Mouse (Mus musculus): ENCODE measurements at regions not wholly inside any gene's neighbourhood (a gene's known extent, or its start where the extent isn't known, plus 50 kb on each side); places are given as distances from the start of the nearest gene placed in this dataset.
"Not testable (repeated sequence)": the region's sequence is repeated elsewhere in the genome, so short reads cannot be mapped to it uniquely, and the experiment has no call there.

DNA sequence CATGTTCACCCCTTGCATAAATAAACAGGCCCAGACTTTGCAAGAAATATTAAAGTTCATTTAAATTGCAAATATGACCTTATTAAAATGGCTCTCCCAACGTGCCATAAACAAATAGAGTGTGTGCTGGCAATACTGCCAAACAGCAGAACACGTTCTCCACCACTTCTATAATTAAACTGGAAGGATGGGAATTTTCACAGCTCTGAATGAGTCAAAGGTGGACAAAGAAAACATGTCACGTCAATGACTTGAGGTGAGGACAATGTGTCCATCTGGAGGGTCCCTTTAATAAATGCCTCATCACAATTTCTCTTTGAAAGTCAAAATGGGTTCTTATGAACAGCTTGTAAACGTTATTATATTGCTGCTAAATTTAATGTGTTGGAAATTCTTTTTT lies 114.8 kb downstream of the Galc start:
- no peak for DNase-seq

DNA sequence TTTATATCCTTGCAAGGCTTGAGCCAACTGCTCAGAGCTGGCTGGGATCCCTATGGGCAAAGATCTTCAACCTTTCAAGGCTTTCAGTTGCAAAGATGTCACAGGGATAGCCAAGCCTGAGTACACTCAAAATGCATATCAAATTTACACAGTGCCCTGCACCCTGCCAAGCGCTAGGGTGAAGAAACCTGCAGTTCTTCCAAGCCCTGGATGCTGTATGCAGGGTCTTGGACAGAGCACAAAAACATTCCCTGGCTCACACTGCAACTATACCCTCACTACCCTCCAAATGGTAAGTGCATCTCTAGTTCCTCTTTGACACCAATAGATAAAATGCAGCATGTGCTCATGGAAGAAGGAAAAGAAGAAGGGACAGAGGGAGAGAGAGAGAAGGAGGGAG lies 116.1 kb downstream of the Galc start:
- no peak for DNase-seq

DNA sequence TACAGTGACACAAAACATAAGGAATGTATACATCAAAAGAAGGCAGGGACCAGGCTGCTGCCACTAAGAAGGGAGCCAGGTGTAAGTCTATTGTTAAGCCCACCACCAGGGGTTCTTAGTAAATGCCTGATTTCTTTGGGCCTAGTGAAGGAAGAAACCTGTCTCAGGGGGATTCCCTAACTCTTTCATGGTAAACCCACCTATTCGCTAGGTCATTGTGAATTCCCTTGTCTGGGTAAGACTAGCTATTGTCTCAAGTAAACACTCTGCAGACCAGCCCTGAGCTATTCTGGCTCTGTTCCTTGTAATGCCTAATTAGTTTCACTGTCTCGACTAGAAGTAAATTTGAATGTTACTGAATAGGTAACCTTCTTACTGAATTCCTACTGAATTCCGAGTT lies 119.4 kb downstream of the Galc start:
- DNase-seq: not testable (repeated sequence)

DNA sequence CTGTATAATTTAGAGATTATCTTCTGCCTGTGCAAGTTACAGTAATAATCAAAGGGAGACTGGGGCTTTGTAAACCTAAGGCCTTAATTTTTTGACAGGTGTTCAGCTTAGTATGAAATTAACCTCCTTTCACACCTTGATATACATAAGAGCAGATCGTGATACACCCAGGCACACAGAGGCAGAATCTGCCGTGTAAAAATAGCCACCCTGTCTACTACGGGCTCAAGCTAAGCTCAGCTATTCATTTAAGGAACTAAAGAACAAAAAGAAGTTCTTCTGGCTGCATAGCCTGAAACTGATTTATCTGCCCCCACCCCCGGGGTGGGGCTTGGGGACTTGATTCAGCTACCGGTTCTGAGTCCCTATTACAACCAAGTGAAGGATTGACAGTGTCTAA lies 128.0 kb downstream of the Galc start:
- no peak for DNase-seq

GRCm38 (mm10) chr12:98123541-98123940 lies 135.7 kb downstream of the Galc start:
- DNase-seq: no peak

DNA sequence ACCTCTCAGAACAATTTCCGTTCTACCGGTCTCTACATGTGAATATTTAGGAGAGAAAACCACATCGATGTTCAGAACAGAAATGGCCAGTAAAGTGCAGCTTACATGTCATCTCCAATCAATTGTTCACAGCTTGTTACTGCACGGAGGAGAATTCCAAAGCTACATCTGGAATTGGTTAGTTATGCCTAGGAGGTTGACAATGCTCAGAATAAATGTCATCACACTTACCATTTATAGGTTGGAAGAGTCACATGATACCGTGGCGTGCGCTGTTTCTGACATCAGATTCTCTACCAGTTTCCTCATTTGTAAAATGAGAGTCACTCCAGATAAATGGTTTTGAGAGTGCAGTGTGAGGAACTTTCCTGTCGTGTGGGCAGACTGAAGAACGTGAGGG lies 151.2 kb downstream of the Galc start:
- no peak for DNase-seq

GRCm38 (mm10) chr12:98106789-98107684 lies 152.2 kb downstream of the Galc start:
- DNase-seq: no peak

DNA sequence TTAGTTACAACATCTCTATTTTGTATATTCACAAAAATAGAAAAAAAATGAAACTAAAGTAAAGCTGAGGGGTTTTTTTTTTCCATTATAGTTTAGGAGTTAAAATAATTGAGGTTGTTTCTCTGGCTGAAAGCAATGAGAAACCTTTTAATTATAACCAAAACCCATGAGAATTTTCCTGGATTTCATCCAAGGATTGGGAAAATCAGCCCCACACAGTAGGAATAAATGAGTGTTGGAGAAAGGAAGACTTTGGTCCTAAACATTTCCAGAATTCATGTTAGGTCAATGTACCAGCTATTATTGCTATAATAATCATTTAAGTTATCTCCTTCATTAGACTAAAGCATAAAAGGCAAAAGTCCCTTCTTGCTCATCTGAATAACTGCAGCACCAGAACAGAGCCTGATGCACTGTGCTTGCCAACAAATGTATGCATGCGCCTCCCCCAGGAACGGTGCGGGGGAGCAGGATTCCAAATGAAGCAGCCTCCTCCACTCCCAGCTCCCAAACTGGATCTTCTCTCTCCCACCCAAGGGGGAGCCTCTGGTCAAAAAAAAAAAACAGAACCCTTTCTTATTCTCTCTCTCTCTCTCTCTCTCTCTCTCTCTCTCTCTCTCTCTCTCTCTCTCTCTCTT lies 153.0 kb downstream of the Galc start:
- DNase-seq: peak; percentile 5

DNA sequence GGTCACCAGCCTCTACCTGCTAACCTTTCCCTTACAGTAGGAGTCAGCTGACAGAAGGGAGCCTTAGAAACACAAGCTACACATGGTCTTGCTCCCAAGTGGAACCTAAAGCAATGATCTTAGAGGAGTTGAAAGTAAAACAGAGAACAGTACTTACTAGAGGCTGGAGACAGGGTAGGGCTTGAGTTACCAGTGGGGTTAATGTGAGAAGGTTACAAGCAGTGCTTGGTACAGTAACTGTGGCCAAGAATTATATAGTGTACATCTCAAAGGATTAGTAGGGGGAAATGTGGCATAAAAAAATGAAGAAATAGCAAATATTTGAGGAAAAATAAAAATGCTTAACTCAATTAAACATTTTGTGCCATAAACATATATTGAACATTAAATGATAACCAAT lies 153.5 kb downstream of the Galc start:
- DNase-seq: no peak

- DNase-seq: no peak
These were observed 169.1 kb downstream of the Galc start for GRCm38 (mm10) chr12:98090171-98090570.

DNA sequence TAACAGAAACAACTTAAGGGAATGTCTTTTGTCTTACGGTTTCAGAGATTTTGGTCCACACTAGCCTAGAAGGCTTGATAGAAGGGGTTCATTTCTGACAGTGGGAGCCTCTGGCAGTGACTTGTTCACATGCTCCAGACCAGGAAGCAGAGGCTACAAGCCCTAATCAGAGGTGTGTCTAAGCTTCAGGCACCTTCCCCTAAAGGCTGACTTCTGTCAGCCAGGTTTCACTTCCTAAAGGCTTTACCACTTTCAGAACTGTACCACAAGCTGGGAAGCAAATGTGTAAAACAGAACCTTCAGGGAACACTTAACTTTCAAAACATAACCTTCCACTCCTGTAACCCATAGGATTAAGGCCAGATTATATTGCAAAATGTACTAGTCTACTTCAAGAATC lies 180.9 kb downstream of the Galc start:
- DNase-seq: no peak

GRCm38 (mm10) chr12:98075580-98075979 lies 183.7 kb downstream of the Galc start:
- DNase-seq: no peak

DNA sequence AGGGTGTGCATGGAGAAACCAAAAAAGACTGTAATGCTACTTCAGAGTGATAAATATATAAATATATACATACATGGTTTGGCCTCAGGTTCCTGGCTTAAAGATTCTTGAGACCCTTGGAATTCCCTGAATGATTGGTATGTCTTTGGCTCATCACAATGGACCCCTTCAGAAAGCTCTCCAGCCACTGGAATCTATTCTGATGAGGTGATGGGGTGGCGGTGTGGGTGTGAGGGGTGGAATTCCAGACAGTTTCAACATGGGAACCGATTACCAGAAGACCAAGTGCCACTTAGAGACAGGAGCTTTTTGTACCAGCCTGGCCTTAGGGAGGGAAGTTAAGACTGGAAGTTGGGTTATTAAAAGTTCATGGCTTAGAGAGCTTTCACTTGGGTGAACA lies 190.1 kb downstream of the Galc start:
- DNase-seq: no peak

- DNase-seq: no peak
These were observed 199.7 kb downstream of the Galc start for GRCm38 (mm10) chr12:98059419-98060180.

GRCm38 (mm10) chr12:98058977-98059376 lies 200.3 kb downstream of the Galc start:
- DNase-seq: no peak

DNA sequence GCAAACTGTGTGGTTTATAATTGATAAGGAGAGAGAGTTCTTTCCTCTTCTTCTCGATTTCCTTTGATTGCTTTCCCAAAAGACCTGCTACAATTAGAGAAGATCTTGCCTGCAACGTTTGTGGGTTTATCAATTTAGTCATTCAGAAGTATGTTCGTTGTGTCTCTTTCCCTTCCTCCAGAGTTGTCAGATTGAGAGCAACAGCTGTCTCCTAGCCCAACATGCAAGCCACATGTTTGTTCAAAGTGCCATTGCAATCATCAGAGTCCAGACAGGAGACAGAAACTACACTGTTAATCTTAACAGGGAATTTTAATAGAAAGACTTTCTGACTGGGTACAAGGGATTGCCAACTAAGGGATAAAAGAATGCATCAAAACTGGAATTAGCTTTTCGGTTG lies 208.3 kb downstream of the Galc start:
- DNase-seq: no peak

GRCm38 (mm10) chr12:98050500-98050899 lies 208.8 kb downstream of the Galc start:
- DNase-seq: no peak

GRCm38 (mm10) chr12:98050057-98050456 lies 209.2 kb downstream of the Galc start:
- DNase-seq: no peak

- DNase-seq: no peak
These were observed 211.5 kb downstream of the Galc start for GRCm38 (mm10) chr12:98047765-98048164.

DNA sequence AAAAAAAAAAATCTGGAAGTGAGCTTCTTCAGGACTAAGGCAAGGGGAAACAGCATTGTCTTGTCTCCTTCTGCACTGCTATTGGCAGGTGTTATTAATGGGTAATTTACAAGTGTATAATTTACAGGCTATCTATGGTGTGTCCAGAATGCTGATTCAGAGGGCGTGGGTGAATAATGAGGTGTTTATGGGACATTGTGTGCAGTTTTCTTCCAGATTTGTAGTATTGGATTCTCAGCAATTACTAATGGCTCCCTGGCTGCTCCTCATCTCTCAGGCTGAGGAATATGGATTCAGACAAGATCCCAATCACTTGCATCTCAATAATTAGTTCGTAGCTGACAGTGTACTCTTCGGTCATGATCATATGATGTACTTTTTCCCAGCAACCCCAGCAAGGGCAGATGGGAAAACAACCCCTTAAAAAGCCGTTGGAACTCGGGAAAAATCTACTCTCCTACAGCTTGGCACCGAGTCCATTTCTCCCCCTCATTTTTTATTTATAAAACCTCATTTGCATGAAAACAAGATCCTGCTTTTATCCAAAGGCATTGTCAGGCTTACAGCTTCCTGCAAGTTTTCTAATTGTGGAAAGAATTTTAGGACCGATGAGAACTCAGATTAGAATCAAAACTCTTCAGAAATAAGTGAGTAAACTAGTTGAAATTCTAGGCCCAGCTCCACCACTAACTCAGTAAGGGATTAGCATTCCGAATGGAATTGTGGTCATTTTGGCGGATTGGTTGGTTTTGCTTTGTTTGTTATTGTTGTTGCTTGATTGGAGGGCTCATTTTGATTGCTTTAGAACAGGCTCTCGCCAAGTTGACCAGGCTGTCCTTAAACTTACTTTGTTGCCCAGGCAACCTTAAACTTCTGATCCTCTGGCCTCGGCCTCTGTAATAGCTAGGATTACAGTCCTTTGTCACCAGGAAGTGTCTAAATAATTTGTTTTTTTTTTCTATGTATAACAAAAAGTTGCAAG lies 212.5 kb downstream of the Galc start:
- no peak for DNase-seq

GRCm38 (mm10) chr12:98045784-98046458 lies 213.3 kb downstream of the Galc start:
- no peak for DNase-seq

DNA sequence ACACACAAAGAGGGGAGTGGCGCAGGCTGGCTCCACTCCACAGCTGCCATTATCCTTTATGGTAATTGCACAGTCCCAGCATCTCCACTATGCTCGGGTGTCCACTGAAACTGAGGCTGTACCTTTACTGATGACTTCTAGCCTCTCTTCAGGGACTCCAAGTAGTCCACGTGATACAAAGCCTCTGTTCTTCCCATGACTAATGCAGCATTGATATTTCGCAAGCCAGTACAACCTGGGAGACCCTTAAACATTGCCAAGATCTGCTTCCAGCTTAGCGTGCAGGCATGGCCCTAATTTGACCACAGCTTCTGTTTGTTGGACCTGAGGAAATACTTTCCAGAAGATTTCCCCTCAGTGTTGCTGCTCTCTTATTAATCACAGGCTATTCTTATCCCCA lies 215.8 kb downstream of the Galc start:
- no peak for DNase-seq

All from heart, postnatal 4 days (tissue).